Mouse (Mus musculus): ENCODE measurements around the gene Itgav. TPM values are rescaled to one million over a fixed set of nuclear protein-coding genes. Genes with fewer than 3 reads are reported as not detected.

Gene Itgav
- polyA plus RNA-seq, 1 experiment from 2014 or later = 13.9 TPM

- no peaks in the 10 kb centered on the region for H3K9me3 ChIP-seq (replicated peaks)
- 63% methylated on average over 5 of the region's 5 CpGs for WGBS (ENCODE audit: insufficient replicate concordance)
These were observed 30.2 kb downstream of the Itgav start for GRCm38 (mm10) chr2:83754306-83754837.

GRCm38 (mm10) chr2:83758606-83759215 lies 34.5 kb downstream of the Itgav start:
- 0 out of 2 replicates have a peak, but pooled peaks cover 4% of the 10 kb centered on the region for H3K36me3 ChIP-seq
- DNase-seq (no peak), ATAC-seq (ENCODE audit: low read depth) (no peak)
- H3K4me2 ChIP-seq = no peak overlapping the region
- WGBS (ENCODE audit: insufficient replicate concordance) = 73% methylated on average over 7 of the region's 7 CpGs
- no peaks in the 10 kb centered on the region for H3K4me1 ChIP-seq (replicated peaks)
- H3K9ac ChIP-seq = no peak overlapping the region
- H3K27me3 ChIP-seq = no peaks in the 10 kb centered on the region
- no peak overlapping the region for H3K4me3 ChIP-seq (replicated peaks)
- H3K27ac ChIP-seq = no peak overlapping the region
- no peaks in the 10 kb centered on the region for H3K9me3 ChIP-seq (replicated peaks)

More at GRCm38 (mm10) chr2:83754306-83754837, 30.2 kb downstream of the Itgav start:
- Histone ChIP-seq H3K36me3 (0 out of 2 replicates have a peak, but pooled peaks cover 4% of the 10 kb centered on the region), H3K27ac (no peak overlapping the region), H3K9ac (no peak overlapping the region), H3K27me3 (no peaks in the 10 kb centered on the region), H3K4me3 (replicated peaks) (no peak overlapping the region), H3K4me2 (no peak overlapping the region), H3K4me1 (replicated peaks) (no peaks in the 10 kb centered on the region)
- ATAC-seq (ENCODE audit: low read depth) = no peak
- no peak for DNase-seq

GRCm38 (mm10) chr2:83759216-83759648 lies 35.0 kb downstream of the Itgav start:
- no peak overlapping the region for H3K4me3 ChIP-seq (replicated peaks)
- H3K4me2 ChIP-seq = no peak overlapping the region
- no peak overlapping the region for H3K9ac ChIP-seq
- H3K27me3 ChIP-seq = no peaks in the 10 kb centered on the region
- H3K9me3 ChIP-seq (replicated peaks) = no peaks in the 10 kb centered on the region
- H3K36me3 ChIP-seq = 0 out of 2 replicates have a peak, but pooled peaks cover 4% of the 10 kb centered on the region
- ATAC-seq (ENCODE audit: low read depth) (no peak), DNase-seq (no peak)
- H3K27ac ChIP-seq = no peak overlapping the region
- H3K4me1 ChIP-seq (replicated peaks) = no peaks in the 10 kb centered on the region
- 70% methylated on average over 11 of the region's 11 CpGs for WGBS (ENCODE audit: insufficient replicate concordance)

GRCm38 (mm10) chr2:83759667-83760066 lies 35.5 kb downstream of the Itgav start:
- H3K36me3 ChIP-seq = 0 out of 2 replicates have a peak, but pooled peaks cover 4% of the 10 kb centered on the region
- no peaks in the 10 kb centered on the region for H3K27me3 ChIP-seq
- no peak for DNase-seq
- 49% methylated on average over 5 of the region's 5 CpGs for WGBS (ENCODE audit: insufficient replicate concordance)
- no peaks in the 10 kb centered on the region for H3K9me3 ChIP-seq (replicated peaks)
- H3K9ac ChIP-seq = no peak overlapping the region
- no peaks in the 10 kb centered on the region for H3K4me1 ChIP-seq (replicated peaks)
- H3K27ac ChIP-seq = no peak overlapping the region
- no peak overlapping the region for H3K4me2 ChIP-seq
- H3K4me3 ChIP-seq (replicated peaks) = no peak overlapping the region
- no peak for ATAC-seq (ENCODE audit: low read depth)

GRCm38 (mm10) chr2:83760112-83760511 lies 35.9 kb downstream of the Itgav start:
- WGBS (ENCODE audit: insufficient replicate concordance) = 46% methylated on average over 1 of the region's 1 CpGs
- no peak for ATAC-seq (ENCODE audit: low read depth)
- Histone ChIP-seq H3K36me3 (0 out of 2 replicates have a peak, but pooled peaks cover 4% of the 10 kb centered on the region), H3K27me3 (no peaks in the 10 kb centered on the region), H3K9me3 (replicated peaks) (no peaks in the 10 kb centered on the region), H3K4me2 (no peak overlapping the region), H3K4me1 (replicated peaks) (no peaks in the 10 kb centered on the region), H3K27ac (no peak overlapping the region), H3K4me3 (replicated peaks) (no peak overlapping the region), H3K9ac (no peak overlapping the region)
- no peak for DNase-seq

- Histone ChIP-seq H3K4me3 (replicated peaks) (no peak overlapping the region), H3K36me3 (0 out of 2 replicates have a peak, but pooled peaks cover 1% of the 10 kb centered on the region), H3K4me1 (replicated peaks) (no peaks in the 10 kb centered on the region), H3K27me3 (no peaks in the 10 kb centered on the region), H3K4me2 (no peak overlapping the region), H3K9me3 (replicated peaks) (no peaks in the 10 kb centered on the region), H3K27ac (no peak overlapping the region), H3K9ac (no peak overlapping the region)
- ATAC-seq (ENCODE audit: low read depth) = no peak
- WGBS (ENCODE audit: insufficient replicate concordance) = 72% methylated on average over 2 of the region's 2 CpGs
- DNase-seq = no peak
These were observed 37.3 kb downstream of the Itgav start for GRCm38 (mm10) chr2:83761506-83761905.

GRCm38 (mm10) chr2:83762106-83762855 lies 38.1 kb downstream of the Itgav start:
- no peaks in the 10 kb centered on the region for H3K27me3 ChIP-seq
- H3K4me2 ChIP-seq = no peak overlapping the region
- no peak for ATAC-seq (ENCODE audit: low read depth)
- no peak overlapping the region for H3K4me3 ChIP-seq (replicated peaks)
- no peak overlapping the region for H3K9ac ChIP-seq
- H3K36me3 ChIP-seq = no peaks in the 10 kb centered on the region
- H3K9me3 ChIP-seq (replicated peaks) = no peaks in the 10 kb centered on the region
- no peak for DNase-seq
- 62% methylated on average over 7 of the region's 7 CpGs for WGBS (ENCODE audit: insufficient replicate concordance)
- no peaks in the 10 kb centered on the region for H3K4me1 ChIP-seq (replicated peaks)
- no peak overlapping the region for H3K27ac ChIP-seq

- no peaks in the 10 kb centered on the region for H3K4me1 ChIP-seq (replicated peaks)
- H3K4me2 ChIP-seq = no peak overlapping the region
- no peaks in the 10 kb centered on the region for H3K36me3 ChIP-seq
- ATAC-seq (ENCODE audit: low read depth) = no peak
- DNase-seq = no peak
- no peak overlapping the region for H3K4me3 ChIP-seq (replicated peaks)
- H3K9ac ChIP-seq = no peak overlapping the region
- H3K27me3 ChIP-seq = no peaks in the 10 kb centered on the region
- no peak overlapping the region for H3K27ac ChIP-seq
- WGBS (ENCODE audit: insufficient replicate concordance) = 60% methylated on average over 6 of the region's 6 CpGs
- H3K9me3 ChIP-seq (replicated peaks) = no peaks in the 10 kb centered on the region
These were observed 41.9 kb downstream of the Itgav start for GRCm38 (mm10) chr2:83766058-83766457.

GRCm38 (mm10) chr2:83766878-83767277 lies 42.7 kb downstream of the Itgav start:
- 13% methylated on average over 1 of the region's 1 CpGs for WGBS (ENCODE audit: insufficient replicate concordance)
- no peaks in the 10 kb centered on the region for H3K27me3 ChIP-seq
- H3K4me3 ChIP-seq (replicated peaks) = no peak overlapping the region
- no peaks in the 10 kb centered on the region for H3K36me3 ChIP-seq
- no peaks in the 10 kb centered on the region for H3K9me3 ChIP-seq (replicated peaks)
- H3K4me2 ChIP-seq = no peak overlapping the region
- no peak overlapping the region for H3K27ac ChIP-seq
- H3K4me1 ChIP-seq (replicated peaks) = no peaks in the 10 kb centered on the region
- ATAC-seq (ENCODE audit: low read depth) = no peak
- DNase-seq = no peak
- no peak overlapping the region for H3K9ac ChIP-seq

- Histone ChIP-seq H3K4me2 (no peak overlapping the region), H3K9me3 (replicated peaks) (no peaks in the 10 kb centered on the region), H3K9ac (no peak overlapping the region), H3K27ac (no peak overlapping the region), H3K4me1 (replicated peaks) (no peaks in the 10 kb centered on the region), H3K27me3 (no peaks in the 10 kb centered on the region), H3K36me3 (peaks cover 10% of the 10 kb centered on the region; the same call in 1 of the 2 replicates), H3K4me3 (replicated peaks) (no peak overlapping the region)
- WGBS (ENCODE audit: insufficient replicate concordance) = 71% methylated on average over 4 of the region's 4 CpGs
- DNase-seq (no peak), ATAC-seq (ENCODE audit: low read depth) (no peak)
These were observed 44.3 kb downstream of the Itgav start for GRCm38 (mm10) chr2:83768311-83769047.

- WGBS (ENCODE audit: insufficient replicate concordance) = 53% methylated on average over 7 of the region's 7 CpGs
- H3K9ac ChIP-seq = no peak overlapping the region
- H3K4me2 ChIP-seq = no peak overlapping the region
- DNase-seq (no peak), ATAC-seq (ENCODE audit: low read depth) (no peak)
- H3K27ac ChIP-seq = no peak overlapping the region
- no peaks in the 10 kb centered on the region for H3K27me3 ChIP-seq
- H3K36me3 ChIP-seq = peaks cover 10% of the 10 kb centered on the region; the same call in 1 of the 2 replicates
- H3K4me1 ChIP-seq (replicated peaks) = no peaks in the 10 kb centered on the region
- no peak overlapping the region for H3K4me3 ChIP-seq (replicated peaks)
- no peaks in the 10 kb centered on the region for H3K9me3 ChIP-seq (replicated peaks)
These were observed 47.1 kb downstream of the Itgav start for GRCm38 (mm10) chr2:83771155-83771812.
